Mouse (Mus musculus) forebrain, embryonic 11.5 days (tissue): ENCODE data around the gene Tmem183a. TPM values are rescaled to one million over a fixed set of nuclear protein-coding genes. Genes with fewer than 3 reads are reported as not detected.

ENCODE experiments used
- ATAC-seq: fragments of 200-750 bp; cut with Nextera tagmentation; replicated peaks from 2 replicates; pipeline ENCODE4 v1.8.0; 2017; ENCODE audit warnings: moderate TSS enrichment; ENCODE audit not compliant: low FRiP score
- DNase-seq: peaks from one replicate; pipeline ENCODE4 v3.0.0-alpha.2; 2017; ENCODE audit warnings: low spot score
- H3K27ac ChIP-seq: fragments of 300-500 bp; sonication (generic); 2 replicates; pipeline ENCODE4 v1.5.1; 2014; ENCODE audit warnings: low read depth, low read length
- H3K27me3 ChIP-seq: fragments of 300-500 bp; sonication (generic); 2 replicates; pipeline ENCODE4 v1.6.1; 2014; ENCODE audit warnings: mild to moderate bottlenecking, low read length, mixed read lengths; ENCODE audit not compliant: control insufficient read depth, insufficient read depth
- H3K36me3 ChIP-seq: fragments of 300-500 bp; sonication (generic); 2 replicates; pipeline ENCODE4 v1.6.1; 2014; ENCODE audit warnings: mild to moderate bottlenecking, low read length, moderate library complexity, mixed read lengths; ENCODE audit not compliant: control insufficient read depth, insufficient read depth
- H3K4me1 ChIP-seq: fragments of 300-500 bp; sonication (generic); replicated peaks from 2 replicates; pipeline ENCODE4 v1.6.1; 2014; ENCODE audit warnings: low read length, mixed read lengths; ENCODE audit not compliant: control insufficient read depth, insufficient read depth
- H3K4me2 ChIP-seq: fragments of 300-500 bp; sonication (generic); 2 replicates; pipeline ENCODE4 v1.6.1; 2014; ENCODE audit warnings: low read depth, mild to moderate bottlenecking, low read length, moderate library complexity, mixed read lengths; ENCODE audit not compliant: severe bottlenecking
- H3K4me3 ChIP-seq: fragments of 300-500 bp; sonication (generic); 2 replicates; pipeline ENCODE4 v1.5.1; 2014; ENCODE audit warnings: low read depth, low read length
- H3K9ac ChIP-seq: fragments of 300-500 bp; sonication (generic); 2 replicates; pipeline ENCODE4 v1.6.1; 2014; ENCODE audit warnings: low read length
- H3K9me3 ChIP-seq: fragments of 300-500 bp; sonication (generic); 2 replicates; pipeline ENCODE4 v1.6.1; 2016; ENCODE audit warnings: low read length, mixed read lengths; ENCODE audit not compliant: control insufficient read depth
- WGBS: fragments of 180-500 bp; shearing (Covaris S2); extraction: QIAGEN DNeasy Blood & Tissue Kit; methylation state at CpG from one replicate; pipeline ENCODE4 v1.1.7; 2014; 5-methylcytosine and 5-hydroxymethylcytosine counted together
- polyA plus RNA-seq: library from polyadenylated mRNA; unstranded; fragments of >200 nt; fragmentation: Nextera tagmentation; extraction: Ambion mirVana; gene quantifications from 2 replicates; pipeline ENCODE4 v1.2.1, GENCODE M21; 2014

The Tmem183a gene
- polyA plus RNA-seq, 1 experiment from 2014 or later = 133 TPM

DNA sequence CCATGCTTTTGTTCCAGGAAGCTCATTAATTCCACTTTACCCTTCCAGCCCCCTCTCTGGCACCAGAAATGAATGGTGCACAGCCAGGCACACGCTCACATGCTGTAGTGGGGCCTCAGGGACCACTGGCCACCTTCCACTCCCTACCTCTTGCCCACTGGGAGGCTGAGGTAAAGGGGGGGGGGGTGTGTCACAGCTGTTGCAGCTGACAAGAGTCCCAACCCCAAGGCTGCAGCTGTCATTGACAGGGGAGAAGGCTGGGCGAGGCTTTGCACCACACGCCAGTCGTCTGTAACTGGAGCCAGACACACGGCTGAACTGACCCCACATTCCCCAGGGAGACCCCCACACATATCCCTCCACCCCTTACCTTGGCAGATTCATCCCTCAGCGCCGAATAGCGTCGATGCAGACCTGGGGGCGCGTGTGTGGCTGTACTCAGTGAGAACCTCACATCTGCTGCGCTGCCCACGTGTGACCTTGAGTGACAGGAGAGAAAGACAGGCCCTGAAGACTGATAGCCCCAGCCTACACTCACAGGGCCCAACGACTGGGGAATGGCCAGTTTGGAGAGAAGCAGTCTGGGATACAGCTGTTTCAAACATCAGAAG, 41.0 kb downstream of the Tmem183a start:
- H3K36me3 ChIP-seq = no peaks in the 10 kb centered on the region
- no peak overlapping the region for H3K27ac ChIP-seq
- H3K9ac ChIP-seq = no peak overlapping the region
- DNase-seq = no peak
- ATAC-seq = no peak; the same call in 1 of the 2 replicates
- no peak overlapping the region for H3K4me2 ChIP-seq
- peaks cover 5% of the 10 kb centered on the region for H3K4me1 ChIP-seq
- no peaks in the 10 kb centered on the region for H3K9me3 ChIP-seq
- WGBS = 65% methylated on average over 14 of the region's 14 CpGs
- no peaks in the 10 kb centered on the region for H3K27me3 ChIP-seq
- H3K4me3 ChIP-seq = no peak overlapping the region

DNA sequence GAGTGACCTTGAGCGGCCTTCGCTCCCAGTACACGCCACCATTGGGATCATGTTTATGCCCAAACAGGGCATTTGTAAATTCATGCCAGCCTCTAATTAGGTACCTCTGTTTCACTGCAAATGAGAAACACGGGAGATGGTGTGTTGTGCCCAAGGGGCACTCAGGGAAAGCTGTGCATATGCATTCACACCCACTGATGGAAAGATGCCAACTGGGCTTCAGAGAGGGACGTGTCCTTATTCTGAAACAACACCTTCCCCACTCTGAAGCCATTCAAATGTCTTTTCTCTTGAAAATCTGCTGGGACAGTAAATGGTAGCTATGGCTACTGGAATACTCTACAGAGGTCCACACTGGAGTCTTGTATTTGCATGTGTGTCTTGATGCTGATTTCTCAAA, 43.5 kb downstream of the Tmem183a start:
- no peak for DNase-seq
- H3K4me2 ChIP-seq = no peak overlapping the region
- WGBS = 88% methylated on average over 5 of the region's 5 CpGs
- H3K4me3 ChIP-seq = no peak overlapping the region
- no peaks in the 10 kb centered on the region for H3K27me3 ChIP-seq
- H3K36me3 ChIP-seq = no peaks in the 10 kb centered on the region
- H3K4me1 ChIP-seq = peaks cover 5% of the 10 kb centered on the region
- no peaks in the 10 kb centered on the region for H3K9me3 ChIP-seq
- H3K27ac ChIP-seq = no peak overlapping the region
- no peak overlapping the region for H3K9ac ChIP-seq
- ATAC-seq = no peak

DNA sequence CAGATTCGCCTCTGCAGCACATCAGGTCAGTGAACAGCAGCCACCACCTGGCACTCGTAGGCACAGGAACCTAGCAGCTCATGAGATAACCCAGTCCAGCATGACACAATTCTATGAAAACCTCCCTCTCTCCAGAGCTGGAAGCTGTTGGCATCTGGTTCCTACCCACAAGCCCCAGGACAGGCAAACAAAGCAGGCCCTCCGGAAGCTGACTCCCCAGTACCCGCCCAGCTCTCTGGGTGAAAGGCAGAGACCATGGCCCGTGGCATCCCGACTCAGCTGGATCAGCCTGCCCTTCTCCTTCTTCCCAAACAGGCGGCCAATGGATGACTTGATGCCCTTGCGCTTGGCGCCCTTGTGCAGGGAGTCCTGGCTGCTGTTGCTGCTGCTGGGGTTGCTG, 45.4 kb downstream of the Tmem183a start:
- no peak for DNase-seq
- H3K9me3 ChIP-seq = no peaks in the 10 kb centered on the region
- no peak overlapping the region for H3K4me3 ChIP-seq
- no peak overlapping the region for H3K27ac ChIP-seq
- H3K4me2 ChIP-seq = no peak overlapping the region
- no peak for ATAC-seq
- no peak overlapping the region for H3K9ac ChIP-seq
- no peaks in the 10 kb centered on the region for H3K27me3 ChIP-seq
- whole genome bisulfite sequencing = 86% methylated on average over 9 of the region's 9 CpGs
- H3K36me3 ChIP-seq = no peaks in the 10 kb centered on the region
- H3K4me1 ChIP-seq = peaks cover 5% of the 10 kb centered on the region

DNA sequence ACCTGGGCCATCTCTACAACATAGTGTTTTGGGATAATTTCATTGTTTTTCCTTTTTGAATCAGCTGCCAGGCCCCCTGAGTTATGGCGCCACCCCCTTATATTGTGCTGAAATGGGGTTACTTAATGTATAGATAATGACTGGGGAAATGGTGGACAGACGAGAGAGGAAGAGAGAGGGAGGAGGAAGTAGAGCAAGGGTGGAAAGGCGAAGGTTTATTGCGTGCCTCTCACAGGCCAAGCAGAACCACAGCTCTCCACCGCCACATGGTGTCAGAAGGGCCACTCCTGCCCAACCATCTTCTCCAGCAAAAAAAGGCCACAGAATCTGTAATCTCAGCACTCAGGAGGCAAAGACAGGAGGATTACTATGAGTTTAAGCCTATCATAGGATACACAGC, 46.6 kb downstream of the Tmem183a start:
- Histone ChIP-seq H3K27ac (no peak overlapping the region), H3K9ac (no peak overlapping the region), H3K4me3 (no peak overlapping the region), H3K9me3 (no peaks in the 10 kb centered on the region), H3K27me3 (no peaks in the 10 kb centered on the region), H3K4me2 (no peak overlapping the region), H3K4me1 (no peaks in the 10 kb centered on the region), H3K36me3 (no peaks in the 10 kb centered on the region)
- no peak for DNase-seq
- 84% methylated on average over 5 of the region's 5 CpGs for WGBS
- ATAC-seq = no peak

GRCm38 (mm10) chr1:134311760-134312159, 50.0 kb downstream of the Tmem183a start:
- WGBS = 91% methylated on average over 7 of the region's 7 CpGs
- DNase-seq = no peak
- H3K4me3 ChIP-seq = no peak overlapping the region
- no peak overlapping the region for H3K27ac ChIP-seq
- no peaks in the 10 kb centered on the region for H3K27me3 ChIP-seq
- H3K9me3 ChIP-seq = no peaks in the 10 kb centered on the region
- no peaks in the 10 kb centered on the region for H3K4me1 ChIP-seq
- no peaks in the 10 kb centered on the region for H3K36me3 ChIP-seq
- ATAC-seq = no peak
- no peak overlapping the region for H3K4me2 ChIP-seq
- H3K9ac ChIP-seq = no peak overlapping the region

- H3K9ac ChIP-seq = no peak overlapping the region
- DNase-seq (no peak), ATAC-seq (no peak)
- WGBS = 95% methylated on average over 3 of the region's 3 CpGs
- no peak overlapping the region for H3K4me3 ChIP-seq
- no peak overlapping the region for H3K4me2 ChIP-seq
- H3K9me3 ChIP-seq = no peaks in the 10 kb centered on the region
- no peaks in the 10 kb centered on the region for H3K27me3 ChIP-seq
- no peaks in the 10 kb centered on the region for H3K36me3 ChIP-seq
- H3K4me1 ChIP-seq = no peaks in the 10 kb centered on the region
- no peak overlapping the region for H3K27ac ChIP-seq
Measured at GRCm38 (mm10) chr1:134310729-134311128, 51.0 kb downstream of the Tmem183a start.

DNA sequence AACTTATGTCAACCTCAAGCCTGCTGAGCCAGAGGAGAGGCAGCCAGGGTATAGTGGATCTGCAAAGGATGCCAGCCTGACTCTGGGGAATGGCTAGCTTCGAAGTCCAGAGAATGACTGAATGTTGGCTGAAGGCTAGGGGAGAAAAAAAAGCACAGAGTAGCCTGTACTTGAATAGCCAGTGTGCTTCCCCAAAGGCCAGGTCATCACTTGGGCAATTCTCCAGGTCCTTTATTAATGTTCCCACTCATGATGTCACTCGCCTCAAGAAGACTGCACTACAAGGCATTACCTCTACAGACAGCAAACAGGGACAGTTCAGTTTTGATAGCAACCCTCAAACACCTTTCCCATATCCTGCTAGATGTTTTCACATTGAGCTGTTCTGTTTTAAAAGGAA, 51.5 kb downstream of the Tmem183a start:
- no peaks in the 10 kb centered on the region for H3K9me3 ChIP-seq
- no peak overlapping the region for H3K27ac ChIP-seq
- H3K27me3 ChIP-seq = no peaks in the 10 kb centered on the region
- no peak overlapping the region for H3K9ac ChIP-seq
- no peak overlapping the region for H3K4me3 ChIP-seq
- 85% methylated on average over 2 of the region's 2 CpGs for WGBS
- DNase-seq = no peak
- no peak for ATAC-seq
- no peak overlapping the region for H3K4me2 ChIP-seq
- no peaks in the 10 kb centered on the region for H3K36me3 ChIP-seq
- H3K4me1 ChIP-seq = no peaks in the 10 kb centered on the region

- no peaks in the 10 kb centered on the region for H3K36me3 ChIP-seq
- no peaks in the 10 kb centered on the region for H3K27me3 ChIP-seq
- H3K9me3 ChIP-seq = no peaks in the 10 kb centered on the region
- no peak for DNase-seq
- H3K4me2 ChIP-seq = no peak overlapping the region
- ATAC-seq = no peak
- H3K4me3 ChIP-seq = no peak overlapping the region
- peaks cover 4% of the 10 kb centered on the region for H3K4me1 ChIP-seq
- H3K27ac ChIP-seq = no peak overlapping the region
- WGBS = 66% methylated on average over 10 of the region's 10 CpGs
- H3K9ac ChIP-seq = no peak overlapping the region
Measured at GRCm38 (mm10) chr1:134307409-134307808, 54.4 kb downstream of the Tmem183a start.

DNA sequence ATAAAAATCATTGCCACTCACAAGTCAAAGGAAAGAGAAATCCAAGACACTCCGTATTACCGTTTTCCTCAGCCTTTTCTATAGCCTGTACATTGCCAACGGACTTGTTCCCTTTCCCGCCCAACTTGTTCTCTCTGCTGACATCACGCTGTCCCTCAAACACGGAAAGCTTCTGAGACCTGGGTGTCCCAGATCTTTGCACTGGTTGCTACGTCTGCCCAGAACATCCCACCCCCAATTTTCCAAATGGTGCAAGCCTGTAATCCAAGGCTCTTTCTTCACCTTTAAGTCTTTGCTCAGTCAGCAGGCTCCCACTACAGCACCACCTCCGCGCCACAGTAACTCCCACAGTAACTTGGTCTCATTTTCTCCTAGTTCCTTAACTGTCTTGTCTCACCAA, 56.8 kb downstream of the Tmem183a start:
- WGBS = 96% methylated on average over 9 of the region's 9 CpGs
- ATAC-seq (no peak), DNase-seq (no peak)
- Histone ChIP-seq H3K4me1 (peaks cover 4% of the 10 kb centered on the region), H3K36me3 (no peaks in the 10 kb centered on the region), H3K27me3 (peaks cover 2% of the 10 kb centered on the region; the same call in 1 of the 2 replicates), H3K27ac (no peak overlapping the region), H3K9ac (no peak overlapping the region), H3K4me2 (no peak overlapping the region), H3K9me3 (no peaks in the 10 kb centered on the region), H3K4me3 (no peak overlapping the region)
